Mouse (Mus musculus) midbrain, embryonic 12.5 days (tissue): ENCODE measurements around the gene Cd300lg. TPM values are rescaled to one million over a fixed set of nuclear protein-coding genes. Genes with fewer than 3 reads are reported as not detected.

Experiments used
- ATAC-seq: fragments of 200-750 bp; cut with Nextera tagmentation; 2 replicates; pipeline ENCODE4 v1.8.0; 2017; ENCODE audit warnings: low read depth, moderate TSS enrichment, moderate library complexity; ENCODE audit not compliant: low FRiP score
- H3K27ac ChIP-seq: fragments of 300-500 bp; sonication (generic); replicated peaks from 2 replicates; pipeline ENCODE4 v1.5.1; 2016; ENCODE audit warnings: mild to moderate bottlenecking
- H3K27me3 ChIP-seq: fragments of 300-500 bp; sonication (generic); 2 replicates; pipeline ENCODE4 v1.6.1; 2016; ENCODE audit warnings: mild to moderate bottlenecking
- H3K36me3 ChIP-seq: fragments of 300-500 bp; sonication (generic); 2 replicates; pipeline ENCODE4 v1.6.1; 2016
- H3K4me1 ChIP-seq: fragments of 300-500 bp; sonication (generic); 2 replicates; pipeline ENCODE4 v1.6.1; 2016
- H3K4me2 ChIP-seq: fragments of 300-500 bp; sonication (generic); replicated peaks from 2 replicates; pipeline ENCODE4 v1.6.1; 2016; ENCODE audit warnings: mild to moderate bottlenecking, moderate library complexity
- H3K4me3 ChIP-seq: fragments of 300-500 bp; sonication (generic); 2 replicates; pipeline ENCODE4 v1.5.1; 2016; ENCODE audit warnings: mild to moderate bottlenecking
- H3K9ac ChIP-seq: fragments of 300-500 bp; sonication (generic); replicated peaks from 2 replicates; pipeline ENCODE4 v1.6.1; 2016; ENCODE audit warnings: mild to moderate bottlenecking, moderate library complexity
- H3K9me3 ChIP-seq: fragments of 300-500 bp; sonication (generic); 2 replicates; pipeline ENCODE4 v1.6.1; 2016; ENCODE audit warnings: mild to moderate bottlenecking
- WGBS: fragments of 180-500 bp; shearing (Covaris S2); methylation state at CpG from one replicate; pipeline ENCODE4 v1.1.7; 2016; 5-methylcytosine and 5-hydroxymethylcytosine counted together
- polyA plus RNA-seq: library from polyadenylated mRNA; unstranded; fragments of >200 nt; fragmentation: Nextera tagmentation; extraction: Ambion mirVana; gene quantifications from 2 replicates; pipeline ENCODE4 v1.2.1, GENCODE M21; 2016

Cd300lg gene
- polyA plus RNA-seq, 1 experiment from 2014 or later = 0.19 TPM

- 66% methylated on average over 13 of the region's 13 CpGs for WGBS
- Histone ChIP-seq H3K9ac (no peak overlapping the region), H3K4me3 (no peak overlapping the region), H3K36me3 (no peaks in the 10 kb centered on the region), H3K4me2 (no peak overlapping the region), H3K27ac (no peak overlapping the region), H3K27me3 (peaks cover 9% of the 10 kb centered on the region; the same call in 1 of the 2 replicates), H3K9me3 (no peaks in the 10 kb centered on the region), H3K4me1 (no peaks in the 10 kb centered on the region)
- no peak for ATAC-seq
Measured at GRCm38 (mm10) chr11:102039487-102040137, 1.7 kb upstream of the Cd300lg start.

GRCm38 (mm10) chr11:102040138-102040524 lies 1.2 kb upstream of the Cd300lg start:
- H3K9ac ChIP-seq = no peak overlapping the region
- peaks cover 3% of the 10 kb centered on the region; the same call in 1 of the 2 replicates for H3K9me3 ChIP-seq
- H3K27me3 ChIP-seq = peaks cover 9% of the 10 kb centered on the region; the same call in 1 of the 2 replicates
- no peaks in the 10 kb centered on the region for H3K36me3 ChIP-seq
- no peak for ATAC-seq
- H3K4me3 ChIP-seq = no peak overlapping the region
- no peak overlapping the region for H3K4me2 ChIP-seq
- WGBS = under 1% methylated on average over 9 of the region's 9 CpGs
- no peak overlapping the region for H3K27ac ChIP-seq
- H3K4me1 ChIP-seq = no peaks in the 10 kb centered on the region

- Histone ChIP-seq H3K27ac (no peak overlapping the region), H3K9ac (no peak overlapping the region), H3K9me3 (peaks cover 8% of the 10 kb centered on the region), H3K4me3 (no peak overlapping the region), H3K27me3 (peaks cover 9% of the 10 kb centered on the region; the same call in 1 of the 2 replicates), H3K4me1 (no peaks in the 10 kb centered on the region), H3K4me2 (no peak overlapping the region), H3K36me3 (no peaks in the 10 kb centered on the region)
- WGBS = 70% methylated on average over 4 of the region's 4 CpGs
- no peak for ATAC-seq
Measured at GRCm38 (mm10) chr11:102040646-102041045, 663 bp upstream of the Cd300lg start.

- Histone ChIP-seq H3K4me2 (no peak overlapping the region), H3K9ac (peak overlapping the region; percentile 21; the same call in 1 of the 2 replicates), H3K9me3 (peaks cover 13% of the 10 kb centered on the region), H3K27ac (no peak overlapping the region), H3K27me3 (peaks cover 7% of the 10 kb centered on the region; the same call in 1 of the 2 replicates), H3K36me3 (no peaks in the 10 kb centered on the region), H3K4me3 (no peak overlapping the region), H3K4me1 (no peaks in the 10 kb centered on the region)
- WGBS = 87% methylated on average over 13 of the region's 14 CpGs
- no peak for ATAC-seq
Measured at GRCm38 (mm10) chr11:102042971-102043370, 1.7 kb downstream of the Cd300lg start.

- H3K4me1 ChIP-seq = no peaks in the 10 kb centered on the region
- H3K27ac ChIP-seq = no peak overlapping the region
- H3K36me3 ChIP-seq = no peaks in the 10 kb centered on the region
- 86% methylated on average over 6 of the region's 6 CpGs for WGBS
- 0 out of 2 replicates have a peak, but pooled peaks cover 3% of the 10 kb centered on the region for H3K27me3 ChIP-seq
- H3K4me3 ChIP-seq = no peak overlapping the region
- no peak overlapping the region for H3K4me2 ChIP-seq
- no peak for ATAC-seq
- H3K9me3 ChIP-seq = peaks cover 13% of the 10 kb centered on the region
- H3K9ac ChIP-seq = no peak overlapping the region
Measured at GRCm38 (mm10) chr11:102043381-102043780, 2.1 kb downstream of the Cd300lg start.

- Histone ChIP-seq H3K27ac (no peak overlapping the region), H3K27me3 (no peaks in the 10 kb centered on the region), H3K4me3 (no peak overlapping the region), H3K9me3 (peaks cover 13% of the 10 kb centered on the region), H3K4me2 (no peak overlapping the region), H3K4me1 (no peaks in the 10 kb centered on the region), H3K9ac (no peak overlapping the region), H3K36me3 (no peaks in the 10 kb centered on the region)
- ATAC-seq = no peak
- 88% methylated on average over 7 of the region's 7 CpGs for WGBS
Measured at GRCm38 (mm10) chr11:102044691-102045212, 3.4 kb downstream of the Cd300lg start.

GRCm38 (mm10) chr11:102046607-102047006 lies 5.3 kb downstream of the Cd300lg start:
- 82% methylated on average over 9 of the region's 9 CpGs for WGBS
- Histone ChIP-seq H3K27me3 (no peaks in the 10 kb centered on the region), H3K4me3 (no peak overlapping the region), H3K9ac (no peak overlapping the region), H3K27ac (no peak overlapping the region), H3K9me3 (peaks cover 13% of the 10 kb centered on the region), H3K4me2 (no peak overlapping the region), H3K36me3 (no peaks in the 10 kb centered on the region), H3K4me1 (no peaks in the 10 kb centered on the region)
- no peak for ATAC-seq

- H3K27ac ChIP-seq = no peak overlapping the region
- H3K4me3 ChIP-seq = no peak overlapping the region
- peaks cover 11% of the 10 kb centered on the region for H3K9me3 ChIP-seq
- no peaks in the 10 kb centered on the region for H3K27me3 ChIP-seq
- WGBS = 60% methylated on average over 14 of the region's 14 CpGs
- ATAC-seq = no peak
- no peaks in the 10 kb centered on the region for H3K4me1 ChIP-seq
- H3K36me3 ChIP-seq = no peaks in the 10 kb centered on the region
- H3K9ac ChIP-seq = no peak overlapping the region
- no peak overlapping the region for H3K4me2 ChIP-seq
Measured at GRCm38 (mm10) chr11:102049875-102050482, 8.7 kb downstream of the Cd300lg start.

GRCm38 (mm10) chr11:102051541-102051940 lies 10.2 kb downstream of the Cd300lg start:
- Histone ChIP-seq H3K9me3 (no peaks in the 10 kb centered on the region), H3K4me2 (no peak overlapping the region), H3K9ac (no peak overlapping the region), H3K4me3 (no peak overlapping the region), H3K27me3 (no peaks in the 10 kb centered on the region), H3K27ac (no peak overlapping the region), H3K36me3 (no peaks in the 10 kb centered on the region), H3K4me1 (no peaks in the 10 kb centered on the region)
- no peak for ATAC-seq
- WGBS = 77% methylated on average over 4 of the region's 4 CpGs

GRCm38 (mm10) chr11:102051954-102052353 lies 10.6 kb downstream of the Cd300lg start:
- Histone ChIP-seq H3K4me1 (no peaks in the 10 kb centered on the region), H3K4me2 (no peak overlapping the region), H3K36me3 (no peaks in the 10 kb centered on the region), H3K9me3 (no peaks in the 10 kb centered on the region), H3K9ac (no peak overlapping the region), H3K27me3 (no peaks in the 10 kb centered on the region), H3K27ac (no peak overlapping the region), H3K4me3 (no peak overlapping the region)
- 32% methylated on average over 4 of the region's 4 CpGs for WGBS
- no peak for ATAC-seq

- no peak for ATAC-seq
- no peaks in the 10 kb centered on the region for H3K9me3 ChIP-seq
- no peak overlapping the region for H3K4me3 ChIP-seq
- H3K4me1 ChIP-seq = no peaks in the 10 kb centered on the region
- 83% methylated on average over 12 of the region's 12 CpGs for WGBS
- no peak overlapping the region for H3K9ac ChIP-seq
- H3K27ac ChIP-seq = no peak overlapping the region
- H3K36me3 ChIP-seq = 0 out of 2 replicates have a peak, but pooled peaks cover under 1% of the 10 kb centered on the region
- H3K4me2 ChIP-seq = no peak overlapping the region
- H3K27me3 ChIP-seq = no peaks in the 10 kb centered on the region
Measured at GRCm38 (mm10) chr11:102052697-102053096, 11.4 kb downstream of the Cd300lg start.

- 85% methylated on average over 7 of the region's 7 CpGs for WGBS
- no peak for ATAC-seq
- H3K27ac ChIP-seq = no peak overlapping the region
- H3K9ac ChIP-seq = no peak overlapping the region
- H3K4me2 ChIP-seq = no peak overlapping the region
- no peak overlapping the region for H3K4me3 ChIP-seq
- H3K4me1 ChIP-seq = no peaks in the 10 kb centered on the region
- H3K36me3 ChIP-seq = peaks cover 5% of the 10 kb centered on the region; the same call in 1 of the 2 replicates
- no peaks in the 10 kb centered on the region for H3K27me3 ChIP-seq
- H3K9me3 ChIP-seq = no peaks in the 10 kb centered on the region
Measured at GRCm38 (mm10) chr11:102053183-102053582, 11.9 kb downstream of the Cd300lg start.
